Mouse (Mus musculus) lung, postnatal 0 days (tissue): ENCODE measurements around the gene Phka1.

Experiments
- CTCF ChIP-seq: IDR thresholded peaks from 2 replicates; pipeline ENCODE4 v1.5.1; 2016; ENCODE audit warnings: antibody characterized with exemption, mild to moderate bottlenecking
- EP300 ChIP-seq: IDR thresholded peaks from 2 replicates; pipeline ENCODE4 v1.6.1; 2016; ENCODE audit warnings: antibody characterized with exemption, mild to moderate bottlenecking, control low read depth

DNA sequence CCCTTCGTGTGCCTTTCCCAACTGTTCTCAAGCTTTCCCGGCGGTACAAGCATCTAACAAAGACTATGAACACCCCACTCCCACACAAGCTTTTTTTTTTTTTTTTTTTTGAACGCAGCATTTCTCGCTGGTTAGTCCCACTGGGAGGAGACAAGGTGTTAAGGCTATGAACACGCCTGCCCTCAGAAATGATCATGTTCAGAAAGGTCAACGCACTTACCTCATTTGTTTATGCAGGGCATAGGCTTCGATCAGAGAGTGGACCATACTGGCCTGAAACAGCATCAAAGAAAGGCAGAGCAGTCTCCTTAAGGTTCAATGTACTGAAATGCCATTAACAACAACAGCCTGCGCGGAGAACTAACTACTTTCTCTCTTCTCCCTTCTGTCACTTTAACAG, 139.9 kb downstream of the Phka1 start:
- TF ChIP-seq CTCF (no peak), EP300 (no peak)
